Mouse (Mus musculus): ENCODE measurements around the gene Tbx21.

Gene Tbx21

DNA sequence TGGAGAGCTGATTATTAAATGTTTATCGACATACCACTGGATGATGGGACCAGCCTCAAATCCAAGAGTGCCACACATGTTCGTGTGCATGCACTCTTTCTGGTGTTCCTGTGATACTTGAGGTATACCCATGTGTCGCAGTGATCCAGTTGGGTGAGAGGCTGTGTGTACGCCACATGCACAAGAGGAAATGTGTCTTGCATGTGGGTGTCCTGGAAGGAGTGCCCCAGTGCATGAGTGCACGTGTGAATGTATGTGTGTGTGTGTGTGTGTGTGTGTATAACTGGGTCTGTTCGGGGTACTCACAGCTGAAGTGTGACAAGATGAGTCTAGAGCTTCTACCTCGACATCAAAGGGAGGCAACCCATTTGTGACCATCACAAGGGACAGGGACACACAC is 15.2 kb upstream of the Tbx21 start:
- DNase-seq = no peak

- no peak for DNase-seq
Measured at GRCm38 (mm10) chr11:97128956-97129355, 13.8 kb upstream of the Tbx21 start.

GRCm38 (mm10) chr11:97127470-97128223 is 12.5 kb upstream of the Tbx21 start:
- no peak for DNase-seq

- peak; percentile 75 for DNase-seq
Measured at GRCm38 (mm10) chr11:97126645-97127468, 11.7 kb upstream of the Tbx21 start.

DNA sequence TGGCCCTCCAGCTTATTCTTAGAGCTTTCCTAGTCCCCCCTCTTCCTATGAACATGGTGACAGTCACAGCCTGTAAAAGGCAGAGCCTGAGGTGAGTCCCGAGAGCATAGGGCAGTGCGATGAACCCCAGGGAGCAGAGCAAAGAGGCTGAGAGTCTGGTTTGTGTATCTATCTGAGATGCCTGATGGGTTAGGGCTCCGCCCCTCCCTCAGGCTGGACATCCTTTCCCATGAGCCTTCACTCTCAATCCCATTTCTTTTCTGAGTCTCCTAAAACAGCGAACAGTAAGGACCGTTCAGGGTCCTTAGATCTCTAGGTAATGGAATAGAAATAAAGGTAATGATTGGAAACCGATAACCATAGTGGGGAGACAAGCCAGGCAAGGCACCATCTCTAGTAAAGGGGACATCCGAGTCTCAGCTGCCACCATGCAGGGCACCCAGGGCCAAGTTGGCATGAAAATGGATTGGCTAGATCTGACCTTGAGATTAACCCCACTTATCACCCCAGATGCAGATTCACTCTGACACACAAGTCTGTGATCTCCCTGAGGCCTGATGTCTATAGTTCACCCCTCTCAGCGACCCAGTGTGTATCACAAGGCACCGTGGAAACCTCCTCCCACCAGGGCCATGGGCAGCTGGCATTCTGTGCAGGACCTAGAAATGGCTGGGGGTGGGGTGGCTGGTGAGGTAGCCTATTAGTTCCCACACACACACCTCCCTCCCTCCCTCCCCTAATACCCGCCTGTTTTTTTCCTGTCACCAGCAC is 9.3 kb upstream of the Tbx21 start:
- no peak for DNase-seq

DNA sequence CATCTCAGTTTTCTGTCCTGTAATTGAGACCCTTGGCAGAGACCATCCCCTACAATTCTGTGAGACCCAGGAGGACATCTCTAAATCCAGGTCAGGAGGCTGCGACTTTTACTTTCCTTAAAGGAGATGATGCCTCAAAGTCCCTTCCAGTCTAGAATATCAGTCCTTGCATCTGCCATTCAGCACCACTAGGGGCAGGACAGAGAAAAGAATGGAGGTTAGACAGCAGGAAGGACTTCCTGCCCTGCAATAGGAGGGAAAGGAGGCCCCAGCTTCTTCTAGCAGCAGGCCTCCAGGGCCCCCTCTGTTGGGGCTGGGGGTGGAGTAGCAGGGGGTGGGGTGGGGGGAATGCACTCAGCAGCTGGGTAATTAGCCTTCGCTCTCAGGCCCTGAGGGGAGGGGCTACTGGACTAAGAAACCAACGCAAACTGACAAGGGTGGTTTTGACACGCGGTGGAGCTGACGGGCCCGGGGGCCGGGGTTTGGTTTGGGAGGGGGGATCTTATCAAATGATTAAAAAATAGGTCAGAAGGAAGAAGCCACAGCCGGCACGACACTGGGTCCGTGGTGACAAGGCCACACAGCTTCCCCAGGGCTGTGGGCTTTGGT is 8.3 kb upstream of the Tbx21 start:
- no peak for DNase-seq

- no peak for DNase-seq
Measured at GRCm38 (mm10) chr11:97120641-97121040, 5.5 kb upstream of the Tbx21 start.

GRCm38 (mm10) chr11:97120221-97120620 is 5.1 kb upstream of the Tbx21 start:
- DNase-seq = no peak

- DNase-seq = no peak
Measured at GRCm38 (mm10) chr11:97115797-97116196, 666 bp upstream of the Tbx21 start.

DNA sequence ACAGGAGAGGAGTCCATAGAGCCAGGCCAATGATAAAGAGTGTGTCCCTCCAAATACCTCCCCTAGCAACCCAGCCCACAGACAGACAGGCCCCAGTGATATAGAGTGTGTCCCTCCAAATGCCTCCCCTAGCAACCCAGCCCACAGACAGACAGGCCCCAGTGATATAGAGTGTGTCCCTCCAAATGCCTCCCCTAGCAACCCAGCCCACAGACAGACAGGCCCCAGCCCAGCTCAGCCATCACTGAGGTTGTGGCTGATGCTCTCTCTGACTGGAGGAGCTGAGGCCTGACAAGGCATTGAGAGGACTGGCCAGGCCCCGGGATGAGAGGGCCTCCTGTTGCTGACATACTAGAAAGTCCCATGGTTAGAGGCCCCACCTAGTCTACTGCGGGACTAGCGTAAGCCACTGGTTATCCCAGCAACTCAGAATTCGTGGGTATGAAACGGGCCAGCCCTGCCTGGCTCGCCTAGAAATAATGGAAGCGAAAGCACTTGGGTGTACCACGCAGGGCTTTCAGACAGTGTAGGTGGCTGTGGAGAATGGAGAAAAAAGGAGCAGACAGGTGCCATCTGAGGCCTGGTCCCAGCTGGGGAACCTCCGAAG is 2.5 kb downstream of the Tbx21 start:
- no peak for DNase-seq

DNA sequence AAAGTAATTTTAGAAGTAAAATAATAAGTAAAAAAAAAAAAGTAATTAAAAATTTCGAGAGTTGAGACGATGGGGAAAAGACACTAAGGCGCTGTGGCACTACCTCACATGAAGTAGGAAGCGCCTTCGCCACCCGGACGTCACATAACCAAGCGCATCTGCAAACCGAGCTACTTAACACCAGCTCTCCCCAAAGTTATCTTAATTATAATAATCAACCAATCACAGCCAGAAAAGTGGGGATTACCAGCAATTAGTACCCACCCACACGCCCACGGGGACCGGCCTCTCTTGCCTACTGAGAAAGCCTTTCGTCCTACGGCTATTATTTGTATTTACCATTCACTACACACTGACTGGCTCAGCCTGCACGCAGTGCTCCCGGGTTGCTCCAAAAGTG is 6.2 kb downstream of the Tbx21 start:
- DNase-seq = no peak

DNA sequence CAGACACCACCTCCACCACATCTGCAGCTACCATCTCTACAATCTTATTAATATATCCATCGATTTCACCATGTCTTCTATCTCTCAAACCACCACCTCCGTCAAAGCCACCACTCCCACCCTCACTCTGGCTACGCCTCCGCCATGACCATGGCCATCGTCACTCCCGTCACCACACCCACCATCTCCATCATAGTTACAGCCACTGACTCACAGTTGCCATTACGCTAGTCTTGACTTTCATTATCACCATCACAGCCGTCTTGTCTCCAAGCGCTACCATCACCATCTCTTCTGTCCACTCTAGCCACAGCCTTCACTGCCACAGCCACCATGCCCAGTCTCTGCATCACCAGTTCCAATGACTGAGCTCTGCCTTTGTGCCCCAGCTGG is 11.0 kb downstream of the Tbx21 start:
- no peak for DNase-seq

- DNase-seq = no peak
Measured at GRCm38 (mm10) chr11:97103163-97104090, 11.7 kb downstream of the Tbx21 start.

DNA sequence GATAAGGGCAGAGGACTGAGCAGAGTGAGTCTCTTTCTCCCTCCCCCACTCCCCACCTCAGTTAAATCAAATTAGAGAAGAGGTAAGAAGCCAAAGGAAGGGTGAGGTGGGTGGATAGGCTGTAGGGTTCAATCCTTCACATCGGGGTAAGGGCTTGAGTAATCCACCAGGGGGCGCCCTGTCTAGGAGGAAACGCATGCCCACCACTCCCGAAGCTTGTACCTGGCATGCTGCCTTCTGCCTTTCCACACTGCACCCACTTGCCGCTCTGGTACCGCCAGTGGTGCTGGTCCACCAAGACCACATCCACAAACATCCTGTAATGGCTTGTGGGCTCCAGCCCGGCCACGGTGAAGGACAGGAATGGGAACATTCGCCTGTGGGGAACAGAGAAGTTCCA is 13.4 kb downstream of the Tbx21 start:
- DNase-seq = peak; percentile 75

DNA sequence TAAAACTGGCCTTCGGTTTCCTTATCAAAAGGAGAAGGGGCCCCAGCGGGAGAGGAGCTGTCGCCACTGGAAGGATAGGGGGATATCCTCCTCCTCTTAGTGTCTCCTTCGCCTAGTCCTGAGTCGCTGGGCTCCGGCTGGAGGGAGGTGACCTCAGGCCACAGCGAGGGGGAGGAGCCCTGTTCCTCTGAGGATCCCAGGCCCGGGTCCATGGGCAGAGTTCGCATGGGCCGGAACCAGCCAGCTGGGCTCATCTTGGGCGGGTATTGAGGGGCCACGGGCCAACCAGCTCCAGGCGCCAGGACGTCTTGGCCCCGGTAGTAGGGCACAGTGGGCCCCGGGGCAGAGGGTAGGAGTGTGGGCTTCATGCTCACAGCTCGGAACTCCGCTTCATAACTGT is 16.3 kb downstream of the Tbx21 start:
- no peak for DNase-seq

GRCm38 (mm10) chr11:97094600-97094999 is 20.5 kb downstream of the Tbx21 start:
- DNase-seq = no peak

DNA sequence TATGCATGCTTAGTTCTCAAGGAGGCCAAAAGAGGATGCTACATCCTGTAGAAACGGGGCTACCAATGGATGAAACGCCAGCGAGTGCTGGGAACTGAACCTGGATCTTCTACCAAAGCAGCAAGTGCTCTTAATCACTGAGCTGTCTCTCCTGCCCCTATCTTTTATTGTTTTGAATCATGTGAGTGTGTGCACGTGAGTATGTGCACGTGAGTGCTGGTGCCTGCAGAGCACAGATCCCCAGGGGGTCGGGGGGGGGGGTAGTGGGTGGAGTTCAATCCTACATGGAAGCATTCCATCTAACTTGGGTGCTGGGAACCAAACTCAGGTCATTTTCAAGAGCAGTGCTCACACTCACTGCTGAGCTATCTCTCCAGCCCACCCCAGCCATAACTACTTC is 28.8 kb downstream of the Tbx21 start:
- no peak for DNase-seq

DNA sequence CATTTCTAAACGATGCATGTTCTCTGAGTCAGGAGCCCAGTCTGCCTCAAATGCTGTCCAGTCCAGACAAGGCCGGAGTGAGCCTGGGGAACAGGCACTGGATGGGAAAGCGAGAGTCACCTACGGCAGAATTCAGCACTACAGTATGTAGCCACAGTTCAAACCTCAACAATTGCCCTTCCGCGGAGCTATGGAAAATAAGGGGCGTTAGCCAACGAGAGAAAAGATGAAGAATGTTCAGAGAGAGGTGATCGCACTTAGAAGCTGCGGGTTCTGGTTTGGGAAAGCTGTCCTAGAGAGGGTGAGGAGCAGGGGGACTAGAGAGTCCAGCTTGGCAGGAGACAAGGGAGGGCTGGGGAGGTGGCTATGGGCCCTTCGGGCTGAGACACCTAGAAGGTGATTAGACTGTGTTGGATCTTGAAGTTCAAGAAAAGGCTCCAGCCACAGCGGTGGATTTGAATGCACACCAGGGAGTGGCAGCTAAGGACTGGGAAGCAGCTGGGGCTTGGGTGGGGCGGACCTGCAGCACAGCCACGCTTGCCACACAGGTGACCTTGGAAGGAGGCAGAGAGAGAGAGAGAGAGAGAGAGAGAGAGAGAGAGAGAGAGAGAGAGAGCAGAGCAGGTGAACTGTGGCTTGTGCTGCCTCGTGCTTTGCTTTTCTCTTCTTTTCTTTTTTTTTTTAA is 30.2 kb downstream of the Tbx21 start:
- no peak for DNase-seq

- peak; percentile 11 for DNase-seq
Measured at GRCm38 (mm10) chr11:97083401-97084140, 31.6 kb downstream of the Tbx21 start.

DNA sequence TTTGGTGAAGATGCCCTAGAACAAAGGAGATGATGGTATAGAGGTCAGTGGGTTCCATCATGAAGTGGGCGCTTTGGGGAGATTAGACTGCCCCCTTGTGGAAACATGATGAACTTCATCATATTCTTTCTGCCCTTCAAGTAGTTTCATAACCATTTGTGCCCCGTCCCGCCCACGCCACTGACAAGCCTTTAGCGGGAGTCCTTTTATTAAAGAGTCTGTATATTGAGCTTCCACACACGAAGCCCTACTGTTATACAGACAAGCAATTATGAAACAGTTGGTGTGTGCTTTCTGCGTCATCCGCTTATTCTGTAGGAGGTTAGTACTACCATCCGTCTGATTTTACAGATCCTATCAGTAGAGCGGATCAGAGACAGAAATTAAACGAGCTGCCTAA is 32.2 kb downstream of the Tbx21 start:
- DNase-seq = peak; percentile 48
